Mouse (Mus musculus): ENCODE results near the gene Atl3. TPM values are rescaled to one million over a fixed set of nuclear protein-coding genes. Genes with fewer than 3 reads are reported as not detected.
"Not testable (repeated sequence)": the region's sequence is repeated elsewhere in the genome, so short reads cannot be mapped to it uniquely, and the experiment has no call there.

Atl3 gene
- polyA plus RNA-seq, 1 experiment from 2014 or later: 4.6 TPM

DNA sequence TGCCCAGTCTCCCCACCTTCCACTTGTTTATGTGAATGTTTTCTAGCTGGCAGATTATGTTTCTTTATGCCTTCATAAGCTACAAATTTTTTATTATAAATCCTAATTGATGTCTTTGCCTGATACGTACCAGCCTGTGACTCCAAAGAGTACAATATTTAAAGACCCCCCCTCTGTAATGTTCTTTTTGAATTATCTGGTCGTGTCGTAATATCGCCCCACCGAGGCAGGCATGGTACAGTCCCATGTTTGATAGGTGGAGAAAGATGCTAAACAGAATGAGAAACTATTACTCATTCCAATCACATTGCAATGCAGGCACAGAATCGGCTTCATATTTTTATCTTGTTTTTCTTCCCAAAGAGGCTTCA lies 10.3 kb upstream of the Atl3 start:
- peak overlapping the region; percentile 99 for H3K27ac ChIP-seq
- H3K36me3 ChIP-seq: peaks cover 12% of the 10 kb centered on the region
- peak overlapping the region; percentile 97 for H3K4me3 ChIP-seq
- no peaks in the 10 kb centered on the region for H3K27me3 ChIP-seq (ENCODE audit: insufficient read depth, poor library complexity, severe bottlenecking)
- no peaks in the 10 kb centered on the region for H3K9me3 ChIP-seq
- WGBS: 4% methylated on average over 6 of the region's 6 CpGs
- H3K4me1 ChIP-seq (replicated peaks): peaks cover 22% of the 10 kb centered on the region
- no peak for DNase-seq (ENCODE audit: low spot score)

DNA sequence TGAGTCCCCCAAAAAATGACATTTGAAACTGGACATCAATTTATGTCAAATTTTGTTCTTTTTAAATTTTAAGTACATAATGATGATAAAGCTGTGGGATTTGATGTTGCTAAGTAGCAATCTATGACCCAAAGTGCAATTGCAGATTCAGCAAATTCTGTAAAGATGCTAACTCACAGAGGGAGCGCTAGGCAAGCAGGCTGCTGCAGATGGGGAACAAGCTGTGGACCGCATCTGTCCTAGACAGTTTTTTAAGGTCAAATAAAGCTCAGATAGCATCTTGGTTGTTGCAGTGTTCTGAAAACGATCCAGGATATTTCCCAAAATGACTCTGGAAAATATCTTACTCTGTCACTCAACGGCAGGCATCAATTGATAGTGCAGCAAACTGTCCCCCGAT lies 9.8 kb upstream of the Atl3 start:
- Histone ChIP-seq H3K4me3 (peak overlapping the region; percentile 97; the same call in 1 of the 2 replicates), H3K27ac (peak overlapping the region; percentile 99; the same call in 1 of the 2 replicates), H3K27me3 (ENCODE audit: insufficient read depth, poor library complexity, severe bottlenecking) (no peaks in the 10 kb centered on the region), H3K4me1 (replicated peaks) (peaks cover 22% of the 10 kb centered on the region), H3K9me3 (no peaks in the 10 kb centered on the region), H3K36me3 (peaks cover 12% of the 10 kb centered on the region)
- no peak for DNase-seq (ENCODE audit: low spot score)
- 77% methylated on average over 5 of the region's 5 CpGs for WGBS

DNA sequence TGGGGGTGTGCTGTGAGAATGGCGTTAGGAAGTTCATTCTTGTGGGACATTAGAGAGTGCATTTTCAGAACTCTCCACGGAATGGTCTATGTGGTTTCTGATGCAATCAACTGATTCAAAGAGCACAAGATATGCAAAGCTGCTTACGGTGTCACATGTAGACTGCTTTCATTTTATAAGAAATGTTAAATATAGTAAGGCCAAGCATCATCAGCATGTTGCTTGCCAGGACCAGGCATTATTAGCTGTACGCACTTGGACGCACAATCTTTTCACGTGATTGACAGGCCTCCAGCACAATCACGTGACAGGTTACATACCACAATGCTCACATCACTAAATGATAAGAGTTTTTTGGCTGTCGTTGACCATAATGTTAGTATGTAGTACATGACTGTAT lies 6.2 kb upstream of the Atl3 start:
- Histone ChIP-seq H3K4me1 (replicated peaks) (peaks cover 4% of the 10 kb centered on the region; the same call in 1 of the 2 replicates), H3K27ac (no peak overlapping the region), H3K4me3 (no peak overlapping the region), H3K9me3 (no peaks in the 10 kb centered on the region), H3K27me3 (ENCODE audit: insufficient read depth, poor library complexity, severe bottlenecking) (no peaks in the 10 kb centered on the region), H3K36me3 (no peaks in the 10 kb centered on the region)
- DNase-seq (ENCODE audit: low spot score): no peak
- 88% methylated on average over 8 of the region's 8 CpGs for WGBS

DNA sequence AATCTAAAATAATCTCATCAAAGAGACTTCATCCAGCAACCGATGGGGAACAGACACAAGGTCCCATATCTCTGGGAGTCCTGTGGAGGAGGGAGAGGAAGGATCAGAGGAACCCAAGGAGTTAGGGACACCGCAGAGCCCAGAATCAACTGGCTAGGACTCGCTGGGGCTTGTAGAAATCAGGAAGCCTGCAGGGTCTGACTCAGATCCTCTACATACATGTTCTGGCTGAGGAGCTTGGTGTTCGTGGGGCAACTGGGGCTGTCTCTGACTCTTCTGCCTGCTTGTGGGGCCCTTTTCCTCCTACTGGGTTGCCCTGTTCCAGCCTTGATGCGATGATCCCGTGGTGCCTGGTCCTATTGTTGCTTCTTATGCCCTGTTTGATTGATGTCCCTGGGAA lies 1.9 kb upstream of the Atl3 start:
- no peaks in the 10 kb centered on the region for H3K27me3 ChIP-seq (ENCODE audit: insufficient read depth, poor library complexity, severe bottlenecking)
- no peak overlapping the region for H3K4me3 ChIP-seq
- H3K4me1 ChIP-seq (replicated peaks): peaks cover 17% of the 10 kb centered on the region
- no peaks in the 10 kb centered on the region for H3K9me3 ChIP-seq
- WGBS: 83% methylated on average over 6 of the region's 6 CpGs
- no peak overlapping the region for H3K27ac ChIP-seq
- DNase-seq (ENCODE audit: low spot score): no peak
- no peaks in the 10 kb centered on the region for H3K36me3 ChIP-seq

DNA sequence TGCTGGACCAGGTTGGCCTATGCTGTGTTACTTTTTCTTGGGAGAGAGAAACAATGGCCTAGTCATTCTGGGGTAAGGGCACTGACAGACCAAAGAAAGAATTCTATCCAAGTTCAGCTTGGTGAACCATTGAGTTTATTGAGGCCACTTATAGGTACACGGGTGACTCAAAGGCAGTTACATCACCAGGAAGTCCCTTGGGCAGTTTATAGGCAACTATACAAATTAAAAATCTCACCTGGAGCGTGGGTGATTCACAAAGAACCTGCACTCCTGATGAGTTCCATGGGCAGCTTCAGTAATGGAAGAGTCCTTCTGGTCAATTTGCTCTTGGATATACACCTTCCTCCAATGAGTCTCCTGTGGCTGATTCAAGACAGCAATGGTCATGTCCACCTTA lies 1.2 kb upstream of the Atl3 start:
- Histone ChIP-seq H3K27me3 (ENCODE audit: insufficient read depth, poor library complexity, severe bottlenecking) (no peaks in the 10 kb centered on the region), H3K9me3 (no peaks in the 10 kb centered on the region), H3K4me1 (replicated peaks) (peaks cover 17% of the 10 kb centered on the region), H3K27ac (no peak overlapping the region), H3K4me3 (no peak overlapping the region), H3K36me3 (no peaks in the 10 kb centered on the region)
- WGBS: 95% methylated on average over 2 of the region's 2 CpGs
- no peak for DNase-seq (ENCODE audit: low spot score)

DNA sequence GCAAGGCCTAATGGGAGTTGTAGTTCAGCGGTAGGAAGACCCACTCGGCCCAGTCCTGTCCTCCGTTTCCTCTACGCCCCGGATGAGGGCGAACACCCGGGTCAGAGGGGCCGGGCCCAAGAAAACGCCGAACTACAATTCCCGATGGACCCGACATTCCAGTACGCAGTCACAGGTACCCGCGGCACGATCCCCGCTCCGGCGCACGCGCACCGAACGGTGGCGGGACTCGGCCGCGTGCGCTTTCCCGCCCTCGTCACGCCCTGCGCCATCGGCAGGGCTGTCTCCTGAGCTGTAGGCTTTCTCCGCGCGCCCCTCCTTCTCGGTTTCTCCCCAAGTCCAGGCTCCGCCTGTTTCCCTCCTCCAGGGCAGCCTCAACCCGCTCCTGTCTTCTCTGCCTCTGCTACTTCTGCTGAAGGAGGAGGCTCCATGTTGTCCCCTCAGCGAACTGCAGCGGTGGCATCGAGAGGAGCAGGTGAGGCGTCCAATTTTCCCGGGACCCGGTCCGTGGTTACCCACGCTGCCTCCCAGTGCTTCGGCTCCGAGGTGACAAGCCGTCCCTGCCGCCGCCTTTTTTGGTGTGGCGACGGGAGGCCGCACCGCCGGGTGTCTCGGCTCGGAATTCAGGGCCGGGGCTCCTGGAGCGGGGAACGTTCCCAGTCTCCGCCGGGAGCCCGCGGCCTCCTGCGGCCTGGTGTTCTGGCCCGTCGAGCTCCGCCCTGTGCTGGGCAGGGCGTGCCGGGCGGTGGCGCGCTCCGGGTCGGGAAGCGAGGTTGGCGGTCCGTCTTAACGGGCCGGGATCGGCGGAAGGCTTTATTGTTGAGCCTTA lies 561 bp downstream of the Atl3 start:
- H3K27ac ChIP-seq: peak overlapping the region; percentile 94
- H3K36me3 ChIP-seq: no peaks in the 10 kb centered on the region
- H3K4me3 ChIP-seq: peak overlapping the region; percentile 65
- WGBS: under 1% methylated on average over 84 of the region's 84 CpGs
- peaks cover 17% of the 10 kb centered on the region for H3K4me1 ChIP-seq (replicated peaks)
- peak; percentile 94 for DNase-seq (ENCODE audit: low spot score)
- H3K27me3 ChIP-seq (ENCODE audit: insufficient read depth, poor library complexity, severe bottlenecking): no peaks in the 10 kb centered on the region
- H3K9me3 ChIP-seq: no peaks in the 10 kb centered on the region

DNA sequence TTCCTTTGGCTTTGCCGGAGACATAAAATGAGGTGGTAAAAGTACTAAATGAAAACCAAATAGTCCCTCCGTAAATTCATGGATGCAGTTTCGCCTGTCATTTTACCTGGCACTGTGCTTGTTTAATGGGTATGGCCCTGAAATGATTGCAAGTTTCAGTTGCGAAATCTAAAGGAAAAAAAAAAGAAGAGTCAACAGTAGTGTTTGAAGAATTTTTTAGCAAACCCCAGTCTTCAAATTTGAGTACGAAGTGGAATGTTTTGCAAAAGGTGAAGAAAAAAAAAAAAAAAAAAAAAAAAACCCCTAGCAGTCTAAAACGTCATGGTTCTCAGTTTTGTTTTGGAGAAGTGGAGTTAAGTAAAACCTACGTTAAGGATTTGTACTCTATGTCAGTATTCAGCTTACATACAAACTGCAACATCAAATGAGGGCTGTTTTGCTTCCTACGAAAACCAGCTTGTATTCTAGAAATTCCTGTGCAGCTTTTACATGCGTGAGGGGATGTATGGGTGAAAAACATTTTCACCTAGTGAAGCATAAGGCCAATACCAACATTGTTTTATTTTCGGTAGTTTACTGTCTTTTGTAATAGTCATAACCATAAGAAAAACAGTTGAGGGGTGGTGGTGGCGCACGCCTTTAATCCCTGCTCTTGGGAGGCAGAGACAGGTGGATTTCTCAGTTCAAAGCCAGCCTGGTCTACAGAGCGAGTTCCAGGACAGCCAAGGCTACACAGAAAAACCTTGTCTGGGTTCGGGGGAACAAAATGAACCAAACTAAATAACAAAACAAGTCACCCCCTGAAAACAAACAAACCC lies 1.6 kb downstream of the Atl3 start:
- WGBS: 52% methylated on average over 14 of the region's 14 CpGs

DNA sequence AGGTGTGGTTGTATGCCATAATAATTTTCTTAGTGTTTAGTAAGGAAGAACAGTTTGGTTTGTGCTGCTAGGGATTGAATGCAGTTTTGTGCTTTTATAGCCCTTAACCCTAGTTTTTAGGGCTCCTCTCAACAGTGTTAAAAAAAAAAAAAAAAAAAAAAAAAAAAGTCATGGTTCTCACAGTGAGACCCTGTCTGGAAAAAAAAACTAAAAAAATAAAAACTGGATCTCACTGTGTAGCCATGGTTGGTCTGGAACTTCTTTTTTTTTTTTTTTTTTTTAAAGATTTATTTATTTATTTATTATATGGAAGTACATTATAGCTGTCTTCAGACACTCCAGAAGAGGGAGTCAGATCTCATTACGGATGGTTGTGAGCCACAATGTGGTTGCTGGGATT lies 2.2 kb downstream of the Atl3 start:
- not testable (repeated sequence) for H3K9me3 ChIP-seq; H3K27ac ChIP-seq; H3K4me3 ChIP-seq; H3K27me3 ChIP-seq (ENCODE audit: insufficient read depth, poor library complexity, severe bottlenecking); H3K36me3 ChIP-seq; DNase-seq (ENCODE audit: low spot score)
- peaks cover 17% of the 10 kb centered on the region for H3K4me1 ChIP-seq (replicated peaks)
- WGBS: 92% methylated on average over 1 of the region's 1 CpGs

More for the DNA sequence above, 1.6 kb downstream of the Atl3 start:
- H3K9me3 ChIP-seq: no peaks in the 10 kb centered on the region
- peak overlapping the region; percentile 65 for H3K4me3 ChIP-seq
- no peaks in the 10 kb centered on the region for H3K27me3 ChIP-seq (ENCODE audit: insufficient read depth, poor library complexity, severe bottlenecking)
- DNase-seq (ENCODE audit: low spot score): no peak
- H3K4me1 ChIP-seq (replicated peaks): peaks cover 17% of the 10 kb centered on the region
- peak overlapping the region; percentile 94; the same call in 1 of the 2 replicates for H3K27ac ChIP-seq
- no peaks in the 10 kb centered on the region for H3K36me3 ChIP-seq

DNA sequence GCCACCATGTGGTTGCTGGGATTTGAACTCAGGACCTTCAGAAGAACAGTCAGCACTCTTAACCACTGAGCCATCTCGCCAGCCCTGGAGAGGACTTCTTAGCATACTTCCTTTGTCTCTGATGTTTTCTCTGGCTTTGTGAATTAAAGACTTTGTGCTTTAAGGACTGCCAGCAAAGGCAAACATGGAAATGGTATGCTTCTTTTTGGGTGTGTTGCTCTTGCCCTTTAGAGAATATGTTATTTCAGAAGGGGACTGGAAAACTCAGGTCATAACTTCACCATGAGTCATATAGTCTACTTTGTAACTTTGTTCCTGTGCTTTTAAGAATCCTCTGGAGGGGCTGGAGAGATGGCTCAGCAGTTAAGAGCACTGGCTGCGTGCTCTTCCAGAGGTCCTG lies 5.0 kb downstream of the Atl3 start:
- no peaks in the 10 kb centered on the region for H3K36me3 ChIP-seq
- no peak for DNase-seq (ENCODE audit: low spot score)
- no peak overlapping the region for H3K4me3 ChIP-seq
- H3K27me3 ChIP-seq (ENCODE audit: insufficient read depth, poor library complexity, severe bottlenecking): no peaks in the 10 kb centered on the region
- no peak overlapping the region for H3K27ac ChIP-seq
- WGBS: 90% methylated on average over 2 of the region's 2 CpGs
- H3K9me3 ChIP-seq: no peaks in the 10 kb centered on the region
- H3K4me1 ChIP-seq (replicated peaks): peaks cover 15% of the 10 kb centered on the region

DNA sequence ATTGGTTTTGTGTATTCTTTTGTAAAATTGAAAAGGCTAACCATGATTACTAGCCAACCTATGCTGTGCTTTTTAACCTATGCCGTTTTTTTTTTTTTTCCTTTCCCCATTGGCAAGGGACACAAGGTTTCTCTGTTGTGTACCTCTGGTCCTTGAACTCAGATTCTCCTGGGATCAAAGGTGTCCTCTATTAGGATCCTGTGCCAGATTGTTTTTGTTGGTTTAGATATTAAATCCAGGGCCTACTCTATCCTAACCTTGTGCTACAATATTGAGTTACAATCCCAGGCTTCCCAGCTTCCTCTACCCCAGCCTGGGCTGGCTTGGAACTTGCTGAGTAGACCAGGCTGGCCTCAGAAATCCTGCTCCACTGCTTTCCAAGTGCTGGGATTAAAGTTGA lies 6.9 kb downstream of the Atl3 start:
- H3K36me3 ChIP-seq: no peaks in the 10 kb centered on the region
- 91% methylated on average over 1 of the region's 1 CpGs for WGBS
- no peak for DNase-seq (ENCODE audit: low spot score)
- no peaks in the 10 kb centered on the region for H3K9me3 ChIP-seq
- no peaks in the 10 kb centered on the region for H3K27me3 ChIP-seq (ENCODE audit: insufficient read depth, poor library complexity, severe bottlenecking)
- peaks cover 2% of the 10 kb centered on the region for H3K4me1 ChIP-seq (replicated peaks)
- no peak overlapping the region for H3K27ac ChIP-seq
- no peak overlapping the region for H3K4me3 ChIP-seq

DNA sequence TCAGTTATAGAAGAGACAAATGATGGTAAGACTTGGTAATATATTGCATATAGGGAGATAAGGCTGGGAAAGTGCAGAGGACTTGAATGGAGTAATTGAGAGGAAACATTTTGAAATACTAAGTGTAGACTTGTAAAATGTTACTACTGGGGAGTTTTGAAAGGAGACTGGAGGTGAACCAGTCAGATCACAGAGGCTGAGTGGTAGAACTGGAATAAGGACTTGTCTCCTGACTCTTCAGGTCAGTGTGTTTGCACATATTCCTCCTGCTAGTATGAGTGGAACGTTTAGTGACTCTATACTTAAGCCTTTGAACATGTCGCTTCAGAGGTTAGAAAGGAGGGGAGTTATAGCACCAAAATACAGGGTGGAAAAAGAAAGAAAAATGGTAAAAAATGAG lies 8.6 kb downstream of the Atl3 start:
- H3K27ac ChIP-seq: no peak overlapping the region
- DNase-seq (ENCODE audit: low spot score): no peak
- no peaks in the 10 kb centered on the region for H3K27me3 ChIP-seq (ENCODE audit: insufficient read depth, poor library complexity, severe bottlenecking)
- no peaks in the 10 kb centered on the region for H3K9me3 ChIP-seq
- no peaks in the 10 kb centered on the region for H3K4me1 ChIP-seq (replicated peaks)
- no peaks in the 10 kb centered on the region for H3K36me3 ChIP-seq
- WGBS: 92% methylated on average over 2 of the region's 2 CpGs
- H3K4me3 ChIP-seq: no peak overlapping the region

DNA sequence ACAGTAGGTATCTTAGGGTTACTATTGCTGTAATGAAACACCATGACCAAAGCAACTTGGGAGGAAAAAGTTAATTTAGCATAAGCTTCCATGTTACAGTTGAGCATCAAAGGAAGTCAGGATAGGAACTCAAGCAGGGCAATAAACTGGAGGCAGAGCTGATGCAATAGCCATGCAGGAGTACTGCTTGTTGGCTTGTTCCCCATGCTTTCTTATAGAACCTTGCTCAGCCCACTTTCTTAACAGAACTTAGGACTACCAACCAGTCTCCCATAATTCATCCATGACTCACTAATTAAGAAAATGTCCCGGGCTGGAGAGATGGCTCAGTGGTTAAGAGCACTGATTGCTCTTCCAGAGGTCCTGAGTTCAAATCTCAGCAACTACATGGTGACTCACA lies 12.5 kb downstream of the Atl3 start:
- Histone ChIP-seq H3K9me3 (no peaks in the 10 kb centered on the region), H3K4me3 (no peak overlapping the region), H3K4me1 (replicated peaks) (no peaks in the 10 kb centered on the region), H3K27ac (no peak overlapping the region), H3K27me3 (ENCODE audit: insufficient read depth, poor library complexity, severe bottlenecking) (no peaks in the 10 kb centered on the region), H3K36me3 (peaks cover 22% of the 10 kb centered on the region)
- DNase-seq (ENCODE audit: low spot score): no peak
- WGBS: 95% methylated on average over 1 of the region's 1 CpGs

DNA sequence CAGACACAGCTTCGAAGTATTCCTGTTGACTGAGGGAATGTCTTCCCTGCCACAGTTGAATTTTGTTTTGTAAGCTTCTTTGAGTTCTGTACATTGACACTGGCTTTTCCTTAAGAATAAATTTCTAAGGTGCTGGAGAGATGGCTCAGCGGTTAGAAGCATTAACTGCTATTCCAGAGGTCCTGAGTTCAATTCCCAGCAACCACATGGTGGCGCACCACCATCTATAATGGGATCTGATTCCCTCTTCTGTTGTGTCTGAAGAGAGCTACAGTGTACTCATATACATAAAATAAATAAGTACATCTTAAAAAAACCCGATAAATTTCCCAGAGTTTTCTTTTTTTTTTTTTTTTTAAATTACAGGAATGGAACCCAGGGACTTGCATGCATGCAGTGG lies 14.2 kb downstream of the Atl3 start:
- Histone ChIP-seq H3K27me3 (ENCODE audit: insufficient read depth, poor library complexity, severe bottlenecking) (no peaks in the 10 kb centered on the region), H3K4me3 (no peak overlapping the region), H3K4me1 (replicated peaks) (no peaks in the 10 kb centered on the region), H3K36me3 (peaks cover 36% of the 10 kb centered on the region), H3K27ac (no peak overlapping the region), H3K9me3 (no peaks in the 10 kb centered on the region)
- no peak for DNase-seq (ENCODE audit: low spot score)
- 71% methylated on average over 4 of the region's 4 CpGs for WGBS

Data from hindbrain, embryonic 10.5 days (tissue).